Mouse (Mus musculus): ENCODE results near the gene Kcnmb1.

Kcnmb1 gene

GRCm38 (mm10) chr11:34002593-34002965 is 39.8 kb downstream of the Kcnmb1 start:
- DNase-seq, result no peak

DNA sequence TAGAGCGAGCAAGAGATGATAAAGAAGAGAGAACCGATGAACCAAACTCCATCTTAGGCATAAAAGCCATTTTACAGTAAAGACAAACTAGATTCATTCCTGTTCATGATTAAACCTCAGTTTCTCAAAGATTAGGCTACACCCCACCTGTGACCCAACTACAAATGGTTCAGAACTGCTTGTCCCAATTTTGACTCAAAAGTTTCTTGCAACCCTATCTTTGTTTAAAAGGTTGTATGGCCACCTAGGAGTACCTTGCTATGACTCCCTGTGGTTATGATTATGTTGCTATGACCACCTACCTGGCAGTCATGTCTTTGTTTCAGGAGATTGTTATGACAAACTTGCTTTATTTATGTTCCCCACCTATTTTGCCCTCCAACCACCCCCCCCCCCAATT is 44.8 kb downstream of the Kcnmb1 start:
- no peak for DNase-seq

DNA sequence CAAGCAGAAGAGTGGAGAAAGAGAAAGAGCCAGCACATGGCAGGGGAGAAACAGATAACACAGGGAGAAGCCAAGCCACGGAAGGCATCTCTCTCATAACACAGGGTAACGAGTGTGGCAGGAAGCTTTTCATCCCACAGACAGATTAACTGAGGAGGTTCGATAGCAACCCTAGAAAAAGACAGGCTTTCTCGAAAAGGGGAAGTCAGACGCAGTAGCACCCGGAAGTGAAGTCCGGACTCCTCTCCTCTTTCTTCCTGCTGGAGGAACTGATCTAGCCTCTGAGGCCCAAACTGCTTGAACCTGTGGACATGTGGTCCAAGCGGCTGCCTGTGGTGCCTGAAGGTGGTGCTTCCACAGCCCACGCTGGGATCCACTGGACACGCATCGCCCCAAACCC is 45.4 kb downstream of the Kcnmb1 start:
- DNase-seq, result no peak

DNA sequence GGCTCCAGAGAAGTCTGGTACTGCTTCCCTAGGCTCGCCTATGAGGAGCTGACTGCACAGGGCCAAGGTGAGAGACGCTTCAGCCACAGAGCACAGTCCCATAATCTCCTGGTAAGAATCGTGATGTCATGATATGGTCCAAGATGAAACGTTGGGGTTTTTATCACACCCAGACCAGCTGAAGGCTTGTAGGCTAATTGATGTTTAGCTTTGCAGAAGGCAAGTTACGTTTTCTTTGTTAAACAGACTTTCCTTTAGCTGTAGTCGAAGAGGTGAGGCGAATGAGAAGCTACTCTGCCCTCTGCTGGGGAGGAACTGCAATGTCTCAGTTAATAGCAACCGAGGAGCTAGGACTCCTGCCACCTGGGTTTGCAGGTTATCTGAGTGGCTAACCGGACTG is 45.9 kb downstream of the Kcnmb1 start:
- DNase-seq, result peak; percentile 64

GRCm38 (mm10) chr11:34009316-34010087 is 46.7 kb downstream of the Kcnmb1 start:
- no peak for DNase-seq

DNA sequence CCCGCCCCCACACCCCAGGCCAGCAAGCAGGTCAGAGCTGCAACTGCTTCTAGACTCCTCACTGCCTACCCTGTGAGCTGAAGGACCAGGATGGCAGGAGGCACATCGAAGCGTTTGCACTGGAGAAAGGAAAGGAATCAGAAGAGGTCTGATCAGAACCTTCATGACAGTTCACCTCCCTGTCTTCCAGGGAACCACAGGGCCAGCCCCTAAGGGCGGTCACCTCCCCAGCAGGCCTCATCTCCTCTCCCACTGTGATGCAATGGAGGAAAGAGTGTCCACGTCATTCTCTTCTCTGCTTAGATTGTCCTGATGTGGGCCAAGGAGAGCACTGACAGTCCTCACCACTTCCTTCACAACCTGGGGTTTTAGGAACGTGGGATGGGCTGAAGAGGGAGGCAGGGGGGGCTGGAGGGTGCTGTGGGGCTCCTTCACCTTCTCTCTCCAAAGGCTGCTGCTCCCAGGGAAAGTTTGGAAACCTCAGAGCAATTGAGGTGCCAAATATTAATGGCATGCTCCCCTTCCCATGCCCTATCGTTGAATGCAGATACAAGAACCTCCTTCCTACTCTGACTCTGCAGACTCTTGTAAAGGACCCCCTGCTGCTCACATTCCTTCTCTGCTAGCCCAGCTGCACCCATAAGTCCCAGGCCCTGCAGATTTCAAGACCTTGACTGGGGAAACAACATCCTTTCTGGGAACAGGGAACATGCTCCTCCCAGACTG is 47.5 kb downstream of the Kcnmb1 start:
- no peak for DNase-seq

DNA sequence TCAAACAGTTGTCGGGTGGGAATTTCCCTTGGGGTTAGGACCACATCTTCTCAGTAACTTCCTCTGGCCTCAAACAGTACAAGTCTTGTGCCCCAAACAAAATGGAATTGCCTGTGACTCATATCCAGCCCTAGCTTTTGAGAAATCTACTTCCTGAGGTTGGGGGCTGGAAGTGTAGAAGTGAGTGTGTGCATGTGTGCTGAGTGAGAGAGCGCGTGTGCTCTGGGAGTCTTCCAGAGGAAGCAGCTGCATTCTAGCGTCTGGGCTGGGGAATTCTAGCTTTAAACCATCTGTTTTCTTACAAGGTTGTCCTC is 48.0 kb downstream of the Kcnmb1 start:
- DNase-seq, result no peak

DNA sequence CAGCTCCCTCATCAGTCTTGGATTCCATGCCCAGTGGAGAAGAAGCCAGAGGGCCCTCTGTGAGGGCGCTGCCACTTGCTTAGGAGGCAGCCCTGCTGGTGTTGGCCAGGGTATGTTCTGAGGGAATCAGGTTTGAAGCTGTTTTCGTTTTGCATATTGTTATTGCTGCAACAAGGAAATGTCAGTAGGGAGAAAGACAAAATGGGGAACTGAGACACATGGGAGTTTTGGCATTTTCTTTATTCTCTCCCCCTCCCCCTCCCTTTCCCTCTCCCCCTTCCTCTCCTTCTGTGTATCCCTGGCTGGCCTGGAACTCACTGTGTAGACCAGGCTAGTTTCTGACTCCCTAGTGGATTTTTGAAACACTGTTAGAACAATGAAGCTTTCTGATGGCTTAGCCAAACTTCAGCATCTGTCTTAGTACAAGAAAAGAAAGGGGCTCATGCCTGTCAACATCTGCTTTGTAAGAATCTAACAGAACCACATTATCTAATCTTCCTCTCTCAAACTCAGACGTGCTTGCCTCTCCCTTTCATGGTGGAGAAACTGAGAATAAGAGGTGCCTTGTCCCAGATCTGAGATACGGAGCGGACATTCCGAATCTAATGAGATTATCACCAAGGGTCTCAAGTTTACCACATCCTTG is 49.3 kb downstream of the Kcnmb1 start:
- no peak for DNase-seq

Measured in retina, postnatal 1 day (tissue).